Mouse (Mus musculus) brown adipose tissue, adult 24 weeks (tissue): ENCODE measurements around the gene Gpsm3. TPM values are rescaled to one million over a fixed set of nuclear protein-coding genes. Genes with fewer than 3 reads are reported as not detected.

Experiments
- H3K27ac ChIP-seq: fragments of 200-500 bp; replicated peaks from 2 replicates; pipeline ENCODE4 v1.5.1; 2012; ENCODE audit warnings: low read depth, mild to moderate bottlenecking, low read length
- H3K4me1 ChIP-seq: fragments of 200-500 bp; 2 replicates; pipeline ENCODE4 v1.6.1; 2012; ENCODE audit warnings: low read length, mixed read lengths; ENCODE audit not compliant: control insufficient read depth, insufficient read depth, insufficient read length
- H3K4me3 ChIP-seq: fragments of 200-500 bp; 2 replicates; pipeline ENCODE4 v1.5.1; 2012; ENCODE audit warnings: low read depth, mild to moderate bottlenecking, low read length, moderate library complexity; ENCODE audit not compliant: insufficient read depth
- polyA plus RNA-seq: library from polyadenylated mRNA; stranded (reverse); fragments of >200 nt; gene quantifications from 2 replicates; pipeline ENCODE4 v1.2.4, GENCODE M21; 2012; ENCODE audit not compliant: missing spikeins, insufficient read depth, insufficient read length

Gene Gpsm3
- polyA plus RNA-seq, 1 experiment: 7.5 TPM

GRCm38 (mm10) chr17:34564796-34565195 lies 24.8 kb upstream of the Gpsm3 start:
- Histone ChIP-seq H3K4me3 (peak overlapping the region; percentile 67), H3K27ac (peak overlapping the region; percentile 100), H3K4me1 (peaks cover 4% of the 10 kb centered on the region)

DNA sequence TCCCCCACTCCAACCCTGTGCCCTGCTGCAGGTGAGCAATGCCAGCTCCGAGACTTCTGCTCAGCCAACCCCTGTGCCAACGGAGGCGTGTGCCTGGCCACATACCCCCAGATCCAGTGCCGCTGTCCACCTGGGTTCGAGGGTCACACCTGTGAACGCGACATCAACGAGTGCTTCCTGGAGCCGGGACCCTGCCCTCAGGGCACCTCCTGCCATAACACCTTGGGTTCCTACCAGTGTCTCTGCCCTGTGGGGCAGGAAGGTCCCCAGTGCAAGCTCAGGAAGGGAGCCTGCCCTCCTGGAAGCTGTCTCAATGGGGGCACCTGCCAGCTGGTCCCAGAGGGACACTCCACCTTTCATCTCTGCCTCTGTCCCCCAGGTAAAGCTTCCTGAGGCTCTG lies 22.3 kb upstream of the Gpsm3 start:
- H3K4me1 ChIP-seq: no peaks in the 10 kb centered on the region; the same call in 1 of the 2 replicates
- no peak overlapping the region for H3K27ac ChIP-seq
- no peak overlapping the region for H3K4me3 ChIP-seq

- Histone ChIP-seq H3K27ac (no peak overlapping the region), H3K4me1 (no peaks in the 10 kb centered on the region), H3K4me3 (no peak overlapping the region)
Measured at GRCm38 (mm10) chr17:34568421-34568820, 21.2 kb upstream of the Gpsm3 start.

GRCm38 (mm10) chr17:34569919-34570318 lies 19.7 kb upstream of the Gpsm3 start:
- Histone ChIP-seq H3K4me3 (no peak overlapping the region), H3K4me1 (no peaks in the 10 kb centered on the region), H3K27ac (no peak overlapping the region)

- Histone ChIP-seq H3K27ac (no peak overlapping the region), H3K4me3 (no peak overlapping the region), H3K4me1 (no peaks in the 10 kb centered on the region)
Measured at GRCm38 (mm10) chr17:34571875-34572274, 17.7 kb upstream of the Gpsm3 start.

- Histone ChIP-seq H3K4me3 (no peak overlapping the region), H3K27ac (no peak overlapping the region), H3K4me1 (no peaks in the 10 kb centered on the region)
Measured at GRCm38 (mm10) chr17:34572361-34572760, 17.2 kb upstream of the Gpsm3 start.

DNA sequence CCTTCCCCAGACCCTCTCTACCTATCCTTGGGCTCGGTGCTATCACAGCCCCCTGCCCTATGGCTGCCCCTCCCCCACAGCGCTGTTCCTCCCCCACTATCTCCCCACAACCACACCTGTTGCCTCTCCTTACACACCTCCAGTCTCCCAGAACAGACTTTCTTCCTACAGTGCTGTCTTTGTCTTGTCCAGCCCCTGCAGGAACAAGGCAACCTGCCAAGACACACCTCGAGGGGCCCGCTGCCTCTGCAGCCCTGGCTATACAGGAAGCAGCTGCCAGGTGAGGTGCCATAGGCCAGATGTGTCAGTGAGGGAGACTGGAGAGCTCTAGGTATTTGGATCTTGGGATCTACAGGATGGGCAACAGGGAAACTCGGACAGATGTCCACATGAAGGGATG lies 13.0 kb upstream of the Gpsm3 start:
- Histone ChIP-seq H3K4me3 (no peak overlapping the region), H3K4me1 (no peaks in the 10 kb centered on the region), H3K27ac (no peak overlapping the region)

GRCm38 (mm10) chr17:34578070-34578469 lies 11.5 kb upstream of the Gpsm3 start:
- H3K27ac ChIP-seq: no peak overlapping the region
- no peaks in the 10 kb centered on the region for H3K4me1 ChIP-seq
- no peak overlapping the region for H3K4me3 ChIP-seq

DNA sequence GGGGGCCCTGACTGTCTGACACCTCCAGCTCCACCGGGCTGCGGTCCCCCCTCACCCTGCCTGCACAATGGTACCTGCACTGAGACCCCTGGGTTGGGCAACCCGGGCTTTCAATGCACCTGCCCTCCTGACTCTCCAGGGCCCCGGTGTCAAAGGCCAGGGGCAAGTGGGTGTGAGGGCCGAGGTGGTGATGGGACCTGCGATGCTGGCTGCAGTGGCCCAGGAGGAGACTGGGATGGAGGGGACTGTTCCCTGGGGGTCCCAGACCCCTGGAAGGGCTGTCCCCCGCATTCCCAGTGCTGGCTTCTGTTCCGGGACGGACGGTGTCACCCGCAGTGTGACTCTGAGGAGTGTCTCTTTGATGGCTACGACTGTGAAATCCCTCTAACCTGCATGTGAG lies 7.1 kb upstream of the Gpsm3 start:
- Histone ChIP-seq H3K4me3 (no peak overlapping the region), H3K4me1 (0 out of 2 replicates have a peak, but pooled peaks cover 4% of the 10 kb centered on the region), H3K27ac (no peak overlapping the region)

DNA sequence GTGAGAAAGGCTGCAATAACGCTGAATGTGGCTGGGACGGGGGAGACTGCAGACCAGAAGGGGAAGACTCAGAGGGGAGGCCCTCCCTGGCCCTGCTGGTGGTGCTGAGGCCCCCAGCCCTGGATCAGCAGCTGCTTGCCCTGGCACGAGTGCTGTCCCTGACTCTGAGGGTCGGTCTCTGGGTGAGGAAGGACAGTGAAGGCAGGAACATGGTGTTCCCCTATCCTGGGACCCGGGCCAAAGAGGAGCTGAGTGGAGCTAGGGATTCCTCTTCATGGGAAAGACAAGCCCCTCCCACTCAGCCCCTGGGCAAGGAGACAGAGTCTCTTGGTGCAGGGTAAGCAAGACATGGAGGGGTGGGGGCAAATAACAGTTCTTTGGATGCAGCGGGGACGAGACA lies 6.2 kb upstream of the Gpsm3 start:
- Histone ChIP-seq H3K27ac (no peak overlapping the region), H3K4me1 (0 out of 2 replicates have a peak, but pooled peaks cover 8% of the 10 kb centered on the region), H3K4me3 (no peak overlapping the region)

DNA sequence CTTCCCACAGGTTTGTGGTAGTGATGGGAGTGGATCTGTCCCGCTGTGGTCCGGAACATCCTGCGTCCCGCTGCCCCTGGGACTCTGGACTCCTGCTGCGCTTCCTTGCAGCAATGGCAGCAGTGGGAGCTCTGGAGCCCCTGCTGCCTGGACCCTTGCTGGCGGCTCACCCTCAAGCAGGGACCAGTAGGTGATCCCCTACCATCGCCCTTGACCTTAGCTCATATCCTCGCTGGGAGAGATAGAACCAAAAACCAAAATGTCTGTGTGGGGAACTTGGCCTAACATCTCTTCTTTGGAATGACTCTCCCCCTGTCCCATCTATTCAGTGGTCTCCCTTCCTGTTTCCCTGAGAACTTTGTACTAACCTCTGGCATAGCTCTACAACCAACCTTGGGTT lies 5.8 kb upstream of the Gpsm3 start:
- Histone ChIP-seq H3K4me3 (no peak overlapping the region), H3K4me1 (0 out of 2 replicates have a peak, but pooled peaks cover 9% of the 10 kb centered on the region), H3K27ac (no peak overlapping the region)

DNA sequence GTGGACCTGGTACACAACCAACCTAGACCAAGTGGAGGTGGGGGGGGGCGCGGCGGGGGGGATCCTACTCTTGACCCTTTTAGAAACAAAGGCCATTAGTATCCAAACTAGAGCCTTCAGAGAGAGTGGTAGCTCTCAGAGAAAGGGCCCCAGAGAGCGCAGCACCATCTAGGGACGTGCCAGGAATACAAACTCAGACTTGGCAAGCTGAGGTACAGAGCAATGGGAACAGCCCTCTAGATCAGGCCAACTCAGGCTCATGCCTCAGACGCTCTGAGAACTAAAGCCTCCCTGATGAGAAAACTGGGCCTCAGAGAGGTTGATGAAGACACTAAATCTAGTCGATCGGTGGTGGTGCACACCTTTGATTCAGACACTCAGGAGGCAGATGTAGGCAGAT lies 4.5 kb upstream of the Gpsm3 start:
- H3K4me3 ChIP-seq: no peak overlapping the region
- no peak overlapping the region for H3K27ac ChIP-seq
- H3K4me1 ChIP-seq: peaks cover 12% of the 10 kb centered on the region; the same call in 1 of the 2 replicates

DNA sequence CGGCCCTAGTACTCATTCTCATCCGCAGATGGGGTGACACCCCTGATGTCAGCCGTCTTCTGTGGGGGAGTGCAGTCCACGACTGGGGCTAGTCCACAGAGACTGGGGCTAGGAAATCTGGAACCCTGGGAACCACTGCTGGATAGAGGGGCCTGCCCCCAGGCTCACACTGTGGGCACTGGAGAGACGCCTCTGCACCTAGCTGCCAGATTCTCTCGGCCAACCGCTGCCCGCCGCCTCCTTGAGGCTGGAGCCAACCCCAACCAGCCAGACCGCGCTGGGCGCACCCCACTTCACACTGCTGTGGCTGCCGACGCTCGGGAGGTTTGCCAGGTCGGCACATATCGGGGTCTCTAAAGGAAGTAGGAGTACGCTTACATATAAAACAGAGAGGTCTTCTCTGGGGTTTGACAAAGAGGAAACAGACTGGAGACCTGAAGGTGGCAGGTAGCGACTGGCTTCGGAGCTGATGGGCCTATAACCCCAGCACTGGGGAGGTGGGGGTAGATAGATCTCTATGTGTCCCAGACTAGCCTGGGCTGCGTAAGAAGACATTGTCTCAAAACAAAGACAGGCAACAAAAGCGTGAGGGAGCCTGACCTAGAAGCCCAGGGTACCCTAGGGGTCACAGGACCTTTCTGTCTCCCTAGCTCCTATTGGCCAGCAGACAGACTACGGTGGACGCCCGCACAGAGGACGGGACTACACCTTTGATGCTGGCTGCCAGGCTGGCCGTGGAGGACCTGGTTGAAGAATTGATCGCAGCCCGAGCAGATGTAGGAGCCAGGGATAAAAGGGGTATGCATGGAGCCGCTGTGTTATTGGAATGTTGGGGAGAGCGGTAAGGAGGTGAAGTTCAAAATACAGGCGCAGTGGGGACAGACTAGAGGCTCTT lies 3.5 kb upstream of the Gpsm3 start:
- peaks cover 16% of the 10 kb centered on the region for H3K4me1 ChIP-seq
- H3K4me3 ChIP-seq: peak overlapping the region; percentile 87
- H3K27ac ChIP-seq: peak overlapping the region; percentile 59

DNA sequence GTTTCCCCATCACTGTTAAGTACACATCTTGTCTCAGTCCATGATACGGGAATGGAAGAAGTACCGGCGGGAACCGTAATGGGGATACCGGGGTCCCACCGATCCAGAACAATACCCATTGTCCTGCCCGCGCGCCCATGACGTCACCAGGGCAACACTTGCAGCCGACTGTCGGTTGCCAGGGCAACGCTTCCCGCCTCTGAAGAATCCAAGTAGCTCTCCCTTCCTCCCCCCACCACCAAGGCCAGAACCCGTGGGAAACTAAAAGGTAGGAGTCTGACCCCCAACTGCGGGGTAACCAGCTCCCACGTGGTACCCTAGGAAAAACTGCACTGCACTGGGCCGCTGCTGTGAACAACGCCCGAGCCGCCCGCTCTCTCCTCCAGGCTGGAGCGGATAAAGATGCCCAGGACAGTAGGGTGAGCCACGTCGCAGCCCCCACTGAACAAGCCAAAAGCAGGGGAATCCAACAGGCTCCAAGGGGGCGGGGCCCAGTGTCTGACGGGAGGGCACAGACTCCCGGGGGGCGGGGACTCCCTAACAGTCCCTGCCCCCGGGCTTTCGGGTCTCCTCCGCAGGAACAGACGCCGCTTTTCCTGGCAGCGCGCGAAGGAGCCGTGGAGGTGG lies 2.7 kb upstream of the Gpsm3 start:
- Histone ChIP-seq H3K4me1 (peaks cover 16% of the 10 kb centered on the region), H3K4me3 (peak overlapping the region; percentile 87), H3K27ac (peak overlapping the region; percentile 90)

DNA sequence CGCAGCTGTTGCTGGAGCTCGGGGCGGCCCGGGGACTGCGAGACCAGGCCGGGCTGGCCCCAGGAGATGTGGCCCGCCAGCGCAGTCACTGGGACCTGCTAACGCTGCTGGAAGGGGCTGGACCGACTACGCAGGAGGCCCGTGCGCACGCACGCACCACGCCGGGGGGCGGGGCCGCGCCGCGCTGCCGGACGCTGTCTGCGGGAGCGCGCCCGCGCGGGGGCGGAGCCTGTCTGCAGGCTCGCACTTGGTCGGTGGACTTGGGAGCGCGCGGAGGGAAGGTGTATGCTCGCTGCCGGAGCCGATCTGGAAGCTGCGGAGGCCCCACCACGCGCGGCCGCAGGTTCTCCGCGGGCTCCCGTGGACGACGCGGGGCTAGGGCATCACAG lies 2.2 kb upstream of the Gpsm3 start:
- H3K4me3 ChIP-seq: peak overlapping the region; percentile 87
- H3K4me1 ChIP-seq: peaks cover 16% of the 10 kb centered on the region
- H3K27ac ChIP-seq: peak overlapping the region; percentile 90

GRCm38 (mm10) chr17:34587814-34588213 lies 1.8 kb upstream of the Gpsm3 start:
- Histone ChIP-seq H3K4me1 (peaks cover 16% of the 10 kb centered on the region), H3K4me3 (peak overlapping the region; percentile 87), H3K27ac (peak overlapping the region; percentile 81)
